Mouse (Mus musculus) stomach, adult 2 months (tissue): Measurements from ENCODE around the gene A530032D15Rik. TPM values are rescaled to one million over a fixed set of nuclear protein-coding genes. Genes with fewer than 3 reads are reported as not detected.

Source experiments
- polyA plus RNA-seq: library from polyadenylated mRNA; depleted of rRNA; stranded (reverse); fragments of >200 nt; gene quantifications from 2 replicates; pipeline ENCODE4 v1.2.3, GENCODE M21; 2012; rRNA removed

The A530032D15Rik gene
- not detected in 2 replicates for polyA plus RNA-seq

GRCm38 (mm10) chr1:85109753-85110152 is at the start of gene A530032D15Rik:
TSS of gene A530032D15Rik (minus strand) at chr1:85109853.

GRCm38 (mm10) chr1:85099864-85100263 is 9.8 kb downstream of the A530032D15Rik start, which contains the start of gene Gm10553:
TSS of gene Gm10553 (plus strand) at chr1:85100164.

Other genes with a start within 250 kb of the A530032D15Rik start
- gene Slc16a14, start 174.7 kb downstream of the A530032D15Rik start, polyA plus RNA-seq, result 0.03 and 0.04 TPM in 2 replicates
- not detected in 2 replicates for gene Gm10553, start 9.7 kb downstream of the A530032D15Rik start, polyA plus RNA-seq
- 0.08 TPM in 1 of 2 replicates, not detected in the other for gene C130026I21Rik, start 160.7 kb upstream of the A530032D15Rik start, polyA plus RNA-seq